Mouse (Mus musculus) liver, postnatal 0 days (tissue): ENCODE results near the gene Bnc2. TPM values are rescaled to one million over a fixed set of nuclear protein-coding genes. Genes with fewer than 3 reads are reported as not detected.

Experiments used
- ATAC-seq: fragments of 200-750 bp; cut with Nextera tagmentation; 2 replicates; pipeline ENCODE4 v1.8.0; 2017; ENCODE audit warnings: mild to moderate bottlenecking, moderate library complexity
- DNase-seq: peaks from one replicate; pipeline ENCODE4 v3.0.0-alpha.2; 2016
- H3K27ac ChIP-seq: fragments of 300-500 bp; sonication (generic); 2 replicates; pipeline ENCODE4 v1.5.1; 2014; ENCODE audit warnings: antibody characterized with exemption, moderate library complexity, mild to moderate bottlenecking, low read depth
- H3K27me3 ChIP-seq: fragments of 300-500 bp; sonication (generic); 2 replicates; pipeline ENCODE4 v1.6.1; 2014; ENCODE audit warnings: low read length, control low read depth, mixed read lengths; ENCODE audit not compliant: insufficient read depth
- H3K36me3 ChIP-seq: fragments of 300-500 bp; sonication (generic); replicated peaks from 2 replicates; pipeline ENCODE4 v1.6.1; 2014; ENCODE audit warnings: mild to moderate bottlenecking, control low read depth, low read length, moderate library complexity, mixed read lengths; ENCODE audit not compliant: insufficient read depth
- H3K4me1 ChIP-seq: fragments of 300-500 bp; sonication (generic); 2 replicates; pipeline ENCODE4 v1.6.1; 2014; ENCODE audit warnings: antibody characterized with exemption, mild to moderate bottlenecking, control low read depth; ENCODE audit not compliant: insufficient read depth
- H3K4me2 ChIP-seq: fragments of 300-500 bp; sonication (generic); 2 replicates; pipeline ENCODE4 v1.6.1; 2014; ENCODE audit warnings: low read depth, mild to moderate bottlenecking, low read length, moderate library complexity, mixed read lengths
- H3K4me3 ChIP-seq: fragments of 300-500 bp; sonication (generic); 2 replicates; pipeline ENCODE4 v1.5.1; 2014; ENCODE audit warnings: low read depth, low read length
- H3K9ac ChIP-seq: fragments of 300-500 bp; sonication (generic); replicated peaks from 2 replicates; pipeline ENCODE4 v1.6.1; 2014; ENCODE audit warnings: mild to moderate bottlenecking, moderate library complexity
- H3K9me3 ChIP-seq: fragments of 300-500 bp; sonication (generic); 2 replicates; pipeline ENCODE4 v1.6.1; 2016; ENCODE audit warnings: mild to moderate bottlenecking, control low read depth, low read length, mixed read lengths
- CTCF ChIP-seq: sonication (generic); IDR thresholded peaks from 2 replicates; pipeline ENCODE4 v1.5.1; 2016; ENCODE audit warnings: antibody characterized with exemption, low read depth
- EP300 ChIP-seq: IDR thresholded peaks from 2 replicates; pipeline ENCODE4 v1.6.1; 2016; ENCODE audit warnings: antibody characterized with exemption, low read depth, mild to moderate bottlenecking
- WGBS: fragments of 180-500 bp; shearing (Covaris S2); extraction: QIAGEN DNeasy Blood & Tissue Kit; methylation state at CpG from one replicate; pipeline ENCODE4 v1.1.7; 2014; ENCODE audit not compliant: insufficient replicate concordance; 5-methylcytosine and 5-hydroxymethylcytosine counted together
- polyA plus RNA-seq: library from polyadenylated mRNA; unstranded; fragments of >200 nt; fragmentation: Nextera tagmentation; extraction: Ambion mirVana; gene quantifications from 2 replicates; pipeline ENCODE4 v1.2.1, GENCODE M21; 2015

Bnc2 gene
- polyA plus RNA-seq, 1 experiment from 2014 or later = 0.32 TPM

- no peaks in the 10 kb centered on the region for H3K4me1 ChIP-seq
- DNase-seq (no peak), ATAC-seq (no peak)
- 71% methylated on average over 5 of the region's 5 CpGs for WGBS
- H3K27me3 ChIP-seq = no peaks in the 10 kb centered on the region
- no peak overlapping the region for H3K27ac ChIP-seq
- no peak overlapping the region for H3K9ac ChIP-seq
- H3K4me2 ChIP-seq = no peak overlapping the region
- TF ChIP-seq EP300 (no peak), CTCF (no peak)
- H3K4me3 ChIP-seq = no peak overlapping the region
- H3K9me3 ChIP-seq = no peaks in the 10 kb centered on the region
- no peaks in the 10 kb centered on the region for H3K36me3 ChIP-seq
These were observed 51.8 kb downstream of the Bnc2 start for GRCm38 (mm10) chr4:84623312-84623711.

GRCm38 (mm10) chr4:84621785-84622184, 53.3 kb downstream of the Bnc2 start:
- TF ChIP-seq CTCF (no peak), EP300 (no peak)
- Histone ChIP-seq H3K36me3 (no peaks in the 10 kb centered on the region), H3K4me3 (no peak overlapping the region), H3K4me2 (no peak overlapping the region), H3K9me3 (no peaks in the 10 kb centered on the region), H3K4me1 (no peaks in the 10 kb centered on the region), H3K27me3 (no peaks in the 10 kb centered on the region), H3K27ac (no peak overlapping the region), H3K9ac (no peak overlapping the region)
- DNase-seq (no peak), ATAC-seq (no peak)
- WGBS = 63% methylated on average over 3 of the region's 3 CpGs

GRCm38 (mm10) chr4:84609861-84610260, 65.2 kb downstream of the Bnc2 start:
- Histone ChIP-seq H3K4me3 (no peak overlapping the region), H3K9ac (no peak overlapping the region), H3K9me3 (no peaks in the 10 kb centered on the region), H3K36me3 (no peaks in the 10 kb centered on the region), H3K27me3 (no peaks in the 10 kb centered on the region), H3K27ac (no peak overlapping the region), H3K4me2 (no peak overlapping the region), H3K4me1 (no peaks in the 10 kb centered on the region)
- DNase-seq (no peak), ATAC-seq (no peak)
- TF ChIP-seq CTCF = no peak
- no peak for TF ChIP-seq EP300
- 81% methylated on average over 4 of the region's 4 CpGs for WGBS

- 87% methylated on average over 1 of the region's 1 CpGs for WGBS
- no peak overlapping the region for H3K4me3 ChIP-seq
- no peaks in the 10 kb centered on the region for H3K27me3 ChIP-seq
- H3K9ac ChIP-seq = no peak overlapping the region
- no peak overlapping the region for H3K4me2 ChIP-seq
- ATAC-seq (no peak), DNase-seq (no peak)
- H3K9me3 ChIP-seq = no peaks in the 10 kb centered on the region
- H3K27ac ChIP-seq = no peak overlapping the region
- no peaks in the 10 kb centered on the region for H3K4me1 ChIP-seq
- no peaks in the 10 kb centered on the region for H3K36me3 ChIP-seq
- TF ChIP-seq CTCF = no peak
These were observed 70.6 kb downstream of the Bnc2 start for GRCm38 (mm10) chr4:84604461-84604860.

- no peaks in the 10 kb centered on the region for H3K9me3 ChIP-seq
- no peak for DNase-seq
- H3K27me3 ChIP-seq = no peaks in the 10 kb centered on the region
- TF ChIP-seq CTCF = no peak
- TF ChIP-seq EP300 = no peak
- H3K4me2 ChIP-seq = no peak overlapping the region
- WGBS = 67% methylated on average over 6 of the region's 6 CpGs
- ATAC-seq = no peak
- H3K4me3 ChIP-seq = no peak overlapping the region
- no peak overlapping the region for H3K9ac ChIP-seq
- H3K36me3 ChIP-seq = no peaks in the 10 kb centered on the region
- H3K4me1 ChIP-seq = no peaks in the 10 kb centered on the region
- no peak overlapping the region for H3K27ac ChIP-seq
These were observed 94.7 kb downstream of the Bnc2 start for GRCm38 (mm10) chr4:84580260-84580952.

- WGBS = 76% methylated on average over 1 of the region's 1 CpGs
These were observed 96.8 kb downstream of the Bnc2 start for GRCm38 (mm10) chr4:84578296-84578695.

More at GRCm38 (mm10) chr4:84578296-84578695, 96.8 kb downstream of the Bnc2 start:
- TF ChIP-seq EP300 (no peak), CTCF (no peak)
- H3K4me2 ChIP-seq = no peak overlapping the region
- DNase-seq = no peak
- no peak overlapping the region for H3K27ac ChIP-seq
- ATAC-seq = no peak
- no peak overlapping the region for H3K9ac ChIP-seq
- no peaks in the 10 kb centered on the region for H3K4me1 ChIP-seq
- H3K9me3 ChIP-seq = no peaks in the 10 kb centered on the region
- no peaks in the 10 kb centered on the region for H3K36me3 ChIP-seq
- no peak overlapping the region for H3K4me3 ChIP-seq
- H3K27me3 ChIP-seq = no peaks in the 10 kb centered on the region
